Mouse (Mus musculus): ENCODE measurements around the gene Rnf183.

Gene Rnf183

DNA sequence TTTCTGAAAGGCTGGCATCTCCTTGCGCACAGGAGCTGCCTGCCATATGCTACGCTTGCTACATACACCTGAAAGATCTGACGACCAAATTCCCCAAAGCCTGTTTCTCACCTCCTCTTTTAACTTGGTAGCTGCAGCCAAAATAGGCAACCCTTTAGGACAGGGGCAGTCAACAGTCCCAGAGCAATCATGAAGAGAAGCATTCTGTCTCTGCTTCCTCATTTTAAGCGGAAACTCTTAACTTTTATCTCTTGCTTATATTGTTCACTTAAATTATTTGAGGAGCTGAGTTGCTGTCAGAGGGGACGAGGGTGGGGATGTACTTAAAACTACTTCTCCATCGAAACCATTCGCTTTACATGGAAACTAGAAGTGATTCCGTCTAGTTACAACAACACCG lies 5.4 kb downstream of the Rnf183 start:
- no peak for DNase-seq

DNA sequence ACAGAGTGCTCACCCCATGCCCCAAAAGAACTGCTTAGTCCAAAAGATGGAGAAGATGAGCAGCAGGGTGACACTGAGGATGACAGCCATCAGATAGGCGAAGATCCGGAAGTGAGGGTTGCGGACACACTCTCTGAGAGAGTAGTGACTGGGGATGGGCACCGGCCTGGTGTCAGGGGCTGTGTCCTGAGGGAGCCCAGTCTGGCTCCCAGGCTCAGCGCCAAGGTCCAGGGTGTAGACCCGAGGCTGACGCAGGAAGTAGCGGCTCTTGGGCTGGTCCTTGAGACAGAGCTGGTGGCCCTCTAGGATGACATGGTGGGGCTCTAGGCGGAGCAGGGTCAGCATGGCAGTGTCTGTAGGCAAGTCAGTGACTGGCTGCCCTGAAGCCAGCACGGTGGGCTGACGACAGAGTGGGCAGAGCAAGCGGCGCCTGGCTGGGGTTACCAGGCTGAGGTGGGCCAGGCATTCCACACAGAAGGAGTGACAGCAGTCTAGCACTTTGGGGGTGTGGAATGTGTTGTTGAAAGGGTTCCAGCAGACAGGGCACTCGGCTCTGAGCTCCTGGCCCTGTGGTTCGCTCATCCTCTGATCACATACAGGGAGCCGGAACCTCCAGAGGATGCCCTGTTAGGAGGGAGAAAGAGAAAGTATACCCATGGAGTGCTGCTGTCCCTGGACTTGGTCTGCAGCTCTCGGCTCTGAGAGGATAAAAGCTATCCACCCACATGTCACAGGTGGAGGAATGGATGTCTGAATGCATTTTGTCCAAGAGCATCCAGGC lies 6.9 kb downstream of the Rnf183 start:
- DNase-seq: no peak

GRCm38 (mm10) chr4:62425891-62426290 lies 9.2 kb downstream of the Rnf183 start:
- DNase-seq: no peak

GRCm38 (mm10) chr4:62419091-62419490 lies 16.0 kb downstream of the Rnf183 start:
- DNase-seq: no peak

- no peak for DNase-seq
Measured at GRCm38 (mm10) chr4:62418448-62418847, 16.6 kb downstream of the Rnf183 start.

GRCm38 (mm10) chr4:62411606-62412005 lies 23.4 kb downstream of the Rnf183 start:
- no peak for DNase-seq

GRCm38 (mm10) chr4:62410325-62410724 lies 24.7 kb downstream of the Rnf183 start:
- no peak for DNase-seq

- no peak for DNase-seq
Measured at GRCm38 (mm10) chr4:62409615-62410014, 25.4 kb downstream of the Rnf183 start.

- peak; percentile 98 for DNase-seq
Measured at GRCm38 (mm10) chr4:62408601-62409282, 26.3 kb downstream of the Rnf183 start, which contains the start of the genes Cdc26 and Prpf4. TSS of gene Cdc26 (minus strand) at chr4:62408642. TSS of gene Prpf4 (plus strand) at chr4:62408797.

DNA sequence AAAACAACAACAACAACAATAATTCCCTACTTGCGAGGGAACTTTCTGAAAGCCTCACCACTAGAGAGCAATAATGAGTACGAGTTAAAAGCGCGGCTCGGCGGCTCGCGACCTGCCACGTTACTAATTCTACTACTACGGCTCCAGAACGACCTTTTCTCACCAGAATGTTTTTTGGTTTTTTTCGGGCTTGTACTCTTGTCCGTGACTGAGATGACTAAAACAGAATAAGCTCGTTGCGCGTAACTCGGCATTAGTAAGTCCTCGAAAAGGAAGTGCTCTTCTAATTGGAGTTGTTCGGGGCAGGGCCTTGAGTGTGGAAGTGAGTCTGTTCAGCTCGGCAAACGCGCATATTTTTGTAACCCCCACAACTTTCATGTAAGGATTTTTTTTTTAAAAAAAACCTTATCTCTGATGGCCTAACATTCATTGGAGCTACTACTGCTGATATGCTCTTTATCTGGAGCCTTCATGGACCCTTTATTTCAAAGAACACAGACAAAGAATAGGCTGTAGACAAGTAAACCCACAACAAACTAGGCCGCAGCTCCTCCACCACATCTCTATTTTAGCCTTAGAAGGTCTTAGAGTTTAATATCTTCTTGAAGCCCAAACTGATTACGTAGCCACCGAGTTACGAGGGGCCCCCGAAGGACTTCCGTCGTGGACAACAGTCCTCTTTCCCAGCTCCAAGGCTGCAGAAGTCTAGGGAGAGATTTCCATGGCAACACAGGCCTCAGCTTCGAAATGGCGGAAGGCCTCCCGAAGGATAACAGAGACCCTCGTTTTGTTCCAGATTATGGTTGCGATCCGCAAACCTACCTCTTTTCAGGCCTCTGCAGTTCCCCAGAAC lies 27.1 kb downstream of the Rnf183 start:
- DNase-seq: peak; percentile 65

GRCm38 (mm10) chr4:62406133-62406532 lies 28.9 kb downstream of the Rnf183 start:
- DNase-seq: no peak

- DNase-seq: no peak
Measured at GRCm38 (mm10) chr4:62398956-62399355, 36.1 kb downstream of the Rnf183 start.

DNA sequence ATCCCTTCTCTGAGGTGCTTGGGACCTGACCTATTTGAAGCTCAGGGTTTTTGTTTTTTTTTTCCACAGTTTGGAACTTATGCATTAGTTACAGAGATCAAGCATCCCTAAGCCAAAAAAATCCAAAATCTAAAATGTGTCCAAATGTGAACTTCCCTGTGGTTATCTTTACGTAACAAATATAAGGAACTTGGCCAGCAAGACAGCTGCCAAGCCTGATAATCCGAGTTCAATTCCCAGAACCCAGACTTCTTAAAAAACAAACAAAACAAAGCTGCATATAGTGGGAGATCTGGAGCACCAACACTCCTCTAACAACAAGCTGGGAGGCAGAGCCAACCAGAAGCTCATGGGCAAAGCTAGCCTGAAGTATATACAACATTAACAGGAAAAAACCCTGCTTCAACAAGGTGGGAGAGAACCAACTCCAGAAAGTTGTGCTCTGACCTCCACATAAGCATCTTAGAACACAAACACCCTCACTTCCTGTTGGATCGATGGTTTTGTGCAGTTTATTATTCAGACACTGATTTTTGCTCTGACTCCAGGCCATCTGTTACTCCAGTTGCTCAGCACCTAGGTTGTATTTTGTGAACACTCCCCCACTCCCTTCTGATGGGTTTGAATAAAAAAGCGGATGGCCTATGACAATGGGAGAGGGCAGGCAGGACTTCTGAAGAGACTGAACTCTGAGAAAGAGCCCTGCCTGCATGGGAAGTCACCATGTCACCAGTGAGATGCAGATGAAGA lies 37.3 kb downstream of the Rnf183 start:
- DNase-seq: no peak

GRCm38 (mm10) chr4:62395806-62396205 lies 39.2 kb downstream of the Rnf183 start:
- no peak for DNase-seq

DNA sequence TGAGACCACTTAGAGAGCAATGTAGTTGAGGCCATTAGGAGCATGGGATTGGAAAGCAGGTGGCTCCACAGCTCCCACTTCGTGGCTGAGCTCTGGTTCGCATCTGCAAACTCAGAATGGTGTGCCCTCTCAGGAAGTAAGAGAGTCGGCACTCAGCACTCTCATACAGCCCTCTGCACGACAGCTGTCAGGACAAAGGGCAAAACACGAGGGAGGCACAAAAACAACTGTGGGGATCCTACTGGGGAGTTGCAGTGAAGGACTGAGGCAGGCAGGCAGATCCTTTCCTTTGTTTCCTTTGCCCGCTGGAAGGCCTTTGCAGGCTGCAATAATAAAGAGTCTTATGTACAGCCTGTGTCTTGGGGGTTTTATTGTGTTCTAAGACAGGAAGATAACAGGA lies 41.6 kb downstream of the Rnf183 start:
- no peak for DNase-seq

GRCm38 (mm10) chr4:62391892-62392291 lies 43.2 kb downstream of the Rnf183 start:
- DNase-seq: no peak

DNA sequence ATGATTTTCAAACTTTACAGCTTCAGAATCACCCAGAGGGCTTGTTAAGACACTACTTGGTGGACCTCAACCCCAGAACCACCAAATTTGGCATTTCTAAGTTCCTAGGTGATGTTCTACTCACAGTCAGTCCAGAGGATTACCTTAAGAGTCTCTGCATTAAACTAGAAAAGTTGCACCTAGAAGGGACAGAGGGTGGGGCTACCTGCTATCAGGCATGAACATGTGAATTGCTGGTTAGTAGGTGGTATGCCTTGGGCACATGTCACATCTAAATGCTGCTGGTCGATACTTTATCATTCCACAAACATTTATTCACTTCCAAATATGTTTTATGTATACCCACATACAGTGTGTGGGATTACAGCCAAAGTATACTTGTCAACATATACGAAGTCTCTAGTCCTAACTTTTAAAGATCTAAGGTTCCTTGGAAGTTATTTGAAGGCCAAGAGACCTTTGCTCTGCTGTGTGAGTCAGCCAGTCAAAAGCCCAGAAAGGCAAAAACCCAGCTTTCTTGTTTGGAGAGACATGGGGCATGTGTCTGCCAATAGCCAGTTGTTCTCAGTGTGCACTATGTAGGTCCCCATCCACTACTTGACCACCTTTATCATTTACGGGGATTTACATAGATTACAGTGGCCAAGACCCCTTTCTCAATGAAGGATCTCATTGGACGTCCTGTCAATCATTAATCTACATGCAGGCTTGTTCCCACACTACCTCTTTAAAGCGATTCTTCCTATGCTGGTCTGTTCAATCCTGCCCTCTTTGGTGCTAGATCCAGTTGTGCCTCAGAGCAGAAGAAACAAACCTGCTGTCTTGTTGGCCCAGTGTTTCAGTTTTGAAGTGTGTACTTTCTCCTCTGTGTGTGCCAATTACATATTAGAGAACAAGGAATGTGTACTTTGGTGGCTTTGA lies 45.2 kb downstream of the Rnf183 start:
- no peak for DNase-seq

- no peak for DNase-seq
Measured at GRCm38 (mm10) chr4:62385439-62385838, 49.6 kb downstream of the Rnf183 start.

GRCm38 (mm10) chr4:62384159-62384558 lies 50.9 kb downstream of the Rnf183 start:
- no peak for DNase-seq

- no peak for DNase-seq
Measured at GRCm38 (mm10) chr4:62383752-62384151, 51.3 kb downstream of the Rnf183 start.

DNA sequence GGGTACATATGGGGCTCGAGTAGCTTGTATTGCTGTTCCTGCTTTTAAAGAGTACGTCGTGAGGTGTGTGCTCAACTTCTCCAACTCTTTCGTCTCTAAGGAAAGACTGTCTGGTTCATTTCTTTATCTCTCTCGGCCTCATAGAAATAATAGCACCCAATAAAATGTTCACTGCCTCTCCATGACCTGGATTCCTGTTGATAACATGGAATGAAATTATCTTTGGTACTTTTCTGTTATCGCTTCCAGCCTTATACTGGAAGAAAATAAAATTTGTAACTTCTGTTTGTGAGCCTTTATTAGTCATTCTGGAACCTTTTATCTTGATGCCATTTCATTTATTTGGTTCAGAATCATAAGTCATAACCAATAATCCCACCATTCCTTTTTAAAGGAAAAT lies 51.8 kb downstream of the Rnf183 start:
- no peak for DNase-seq

Measured in thymus, postnatal 14 days (tissue).